Mouse (Mus musculus) layer of hippocampus, postnatal 36 days (tissue): ENCODE results near the gene Coa4. TPM values are rescaled to one million over a fixed set of nuclear protein-coding genes. Genes with fewer than 3 reads are reported as not detected.

Experiments
- DNase-seq, 2 experiments: peaks; one replicate each; pipeline ENCODE4 v3.0.0; 2022
- total RNA-seq, 2 experiments: library from RNA; stranded (reverse); gene quantifications; 2 replicates each; pipeline ENCODE4 v1.2.3; 2021

Gene Coa4
- total RNA-seq, 2 experiments from 2014 or later: 8.3 to 10.8 TPM

DNA sequence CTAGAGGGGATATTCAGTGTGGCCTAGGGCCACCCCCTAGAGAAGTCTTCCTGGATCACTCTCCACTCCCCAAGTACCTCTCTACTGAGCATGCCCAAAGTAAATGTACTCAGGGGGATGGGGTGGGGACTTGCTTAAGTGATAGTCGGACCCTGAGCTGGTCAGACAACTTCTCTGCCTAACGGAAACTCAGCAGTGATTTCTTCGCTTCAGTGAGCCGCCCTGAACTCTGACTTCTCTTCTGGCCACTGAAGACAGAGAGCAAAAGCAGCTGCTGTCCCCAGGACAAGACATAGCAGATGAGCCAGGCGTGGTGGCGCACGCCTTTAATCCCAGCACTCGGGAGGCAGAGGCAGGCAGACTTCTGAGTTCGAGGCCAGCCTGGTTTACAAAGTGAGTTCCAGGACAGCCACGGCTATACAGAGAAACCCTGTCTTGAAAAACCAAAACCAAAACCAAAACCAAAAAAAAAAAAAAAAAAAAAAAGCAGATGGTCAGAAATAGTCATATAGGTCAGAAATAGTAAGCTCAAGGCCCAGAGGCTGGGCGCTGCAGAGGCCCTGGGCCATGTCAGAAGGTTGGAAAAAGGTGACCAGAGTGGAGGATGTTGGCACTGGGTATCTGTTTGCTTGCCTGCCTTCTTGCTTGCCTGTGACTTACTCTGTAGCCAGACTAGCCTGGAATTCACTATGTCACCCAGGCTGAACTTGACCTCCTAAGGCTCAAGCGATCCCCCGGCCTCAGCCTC, 32.0 kb upstream of the Coa4 start:
- no peak for DNase-seq

DNA sequence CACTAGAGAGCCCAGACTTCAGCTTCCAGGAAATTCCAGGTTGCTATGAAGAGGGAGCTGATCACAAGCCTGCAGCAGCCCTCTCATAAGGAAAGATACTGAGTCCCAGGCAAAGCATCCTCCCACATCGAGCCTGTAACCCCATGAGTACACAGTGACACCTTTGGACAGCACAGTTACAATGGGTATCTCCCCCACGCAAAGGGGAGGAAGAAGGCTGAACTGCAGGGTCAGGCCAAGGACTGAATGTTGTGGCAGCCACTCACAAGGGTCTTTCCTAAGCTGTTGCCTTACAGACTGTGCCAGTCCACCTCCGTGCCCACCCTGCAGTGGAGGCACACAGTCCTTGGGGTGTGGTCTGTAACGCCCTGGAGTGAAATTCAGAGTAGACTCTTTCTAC, 30.4 kb upstream of the Coa4 start:
- no peak for DNase-seq

DNA sequence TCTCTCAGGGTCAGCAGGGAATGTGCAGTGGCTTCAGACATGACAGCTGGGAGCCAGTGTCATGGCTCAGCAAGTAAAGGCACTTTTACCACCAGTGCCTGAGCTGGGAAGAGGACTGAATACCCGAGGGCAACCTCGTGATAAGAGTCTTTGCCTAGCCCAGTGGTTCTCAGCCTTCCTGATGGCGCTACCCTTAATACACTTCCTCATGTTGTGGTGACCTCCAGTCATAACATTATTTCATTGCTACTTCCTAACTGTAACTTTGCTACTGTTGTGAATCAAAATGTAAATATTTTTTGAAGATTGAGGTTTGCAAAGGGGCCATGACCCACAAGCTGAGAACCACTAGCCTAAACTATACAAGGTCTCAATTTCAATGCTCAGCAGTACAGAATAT, 28.2 kb upstream of the Coa4 start:
- DNase-seq: no peak

DNA sequence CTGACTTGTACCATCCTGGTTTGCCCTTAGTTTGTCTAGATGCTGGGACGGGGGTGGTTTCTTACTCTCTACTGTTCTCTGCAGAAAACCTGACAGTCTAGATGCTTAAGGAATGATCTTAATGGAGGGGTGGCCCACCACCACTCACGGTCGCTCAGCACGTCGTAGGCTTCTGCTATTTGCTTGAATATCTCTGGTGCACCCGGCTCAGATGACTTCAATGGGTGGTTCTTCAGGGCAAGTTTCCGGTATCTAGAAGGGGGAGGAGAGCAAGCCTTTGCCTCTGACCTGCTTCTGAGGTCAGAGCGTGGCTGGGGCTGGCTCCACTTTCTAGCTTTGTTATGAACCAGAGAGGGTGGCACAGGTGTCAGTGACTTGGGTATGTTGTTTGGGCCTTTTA, 25.3 kb upstream of the Coa4 start:
- no peak for DNase-seq

DNA sequence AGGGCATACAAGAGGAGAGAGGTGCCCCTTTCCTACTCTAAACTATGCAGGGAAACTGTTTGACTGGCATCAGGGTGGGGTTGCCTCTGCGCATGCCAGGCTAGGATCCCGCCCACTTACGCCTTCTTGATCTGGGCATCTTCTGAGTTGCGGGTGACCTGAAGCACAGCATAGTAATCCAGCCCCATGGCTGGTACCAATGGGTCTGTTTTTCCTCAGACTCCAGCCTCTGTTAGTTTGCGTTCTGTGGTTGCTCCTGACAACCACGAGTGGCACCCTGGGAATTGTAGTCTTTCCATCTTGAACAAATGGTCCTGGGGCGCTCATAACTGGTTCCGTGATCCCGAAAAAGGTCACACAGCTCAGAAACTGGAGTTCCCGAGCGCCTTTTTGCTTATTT, 22.3 kb upstream of the Coa4 start, which contains the start of gene Dnajb13:
Gene Dnajb13 (minus strand): TSS at position 388 of the 400 bp plus-strand sequence.
- no peak for DNase-seq

DNA sequence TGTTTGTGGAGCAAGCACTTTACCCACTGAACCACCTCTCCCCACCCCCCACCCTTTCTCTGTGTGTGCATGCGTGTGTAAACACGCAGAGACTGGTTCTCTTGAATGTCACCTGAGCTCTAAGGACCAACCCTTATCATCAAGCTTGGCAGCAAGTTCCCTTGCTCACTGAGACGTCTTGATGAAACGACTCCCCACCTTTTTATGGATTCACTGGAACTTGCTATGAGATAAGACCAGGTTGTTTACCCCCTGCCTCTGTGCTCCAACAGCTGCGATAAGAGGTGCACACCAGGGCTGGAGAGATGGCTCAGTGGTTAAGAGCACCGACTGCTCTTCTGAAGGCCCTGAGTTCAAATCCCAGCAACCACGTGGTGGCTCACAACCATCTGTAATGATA, 16.7 kb upstream of the Coa4 start:
- no peak for DNase-seq

DNA sequence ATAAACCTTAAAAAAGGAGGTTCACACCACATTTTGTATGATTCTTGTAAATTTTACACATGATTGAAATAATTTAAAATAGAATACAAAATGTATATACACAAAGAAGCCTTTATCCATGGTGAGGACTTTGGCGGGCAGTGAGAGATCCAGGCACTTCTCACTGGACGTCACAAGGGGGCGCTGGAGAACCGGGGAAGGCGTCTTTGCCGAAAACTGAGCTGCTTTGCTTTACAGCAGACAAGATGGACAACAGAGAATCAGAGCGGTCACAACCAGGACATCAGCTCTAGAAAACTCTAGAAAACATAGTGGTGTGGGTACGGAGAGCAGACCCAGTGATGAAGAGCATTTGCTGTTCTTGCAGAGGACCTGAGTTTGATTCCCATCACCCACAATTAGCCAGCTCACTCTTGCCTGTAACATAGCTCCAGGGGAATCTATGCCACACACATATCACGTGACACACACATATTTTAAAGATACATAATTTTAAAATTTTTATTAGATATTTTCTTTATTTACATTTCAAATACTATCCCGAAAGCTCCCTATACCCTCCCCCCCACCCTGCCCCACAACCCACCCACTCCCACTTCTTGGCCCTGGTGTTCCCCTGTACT, 16.1 kb upstream of the Coa4 start:
- DNase-seq: peak; percentile 82 to 85

DNA sequence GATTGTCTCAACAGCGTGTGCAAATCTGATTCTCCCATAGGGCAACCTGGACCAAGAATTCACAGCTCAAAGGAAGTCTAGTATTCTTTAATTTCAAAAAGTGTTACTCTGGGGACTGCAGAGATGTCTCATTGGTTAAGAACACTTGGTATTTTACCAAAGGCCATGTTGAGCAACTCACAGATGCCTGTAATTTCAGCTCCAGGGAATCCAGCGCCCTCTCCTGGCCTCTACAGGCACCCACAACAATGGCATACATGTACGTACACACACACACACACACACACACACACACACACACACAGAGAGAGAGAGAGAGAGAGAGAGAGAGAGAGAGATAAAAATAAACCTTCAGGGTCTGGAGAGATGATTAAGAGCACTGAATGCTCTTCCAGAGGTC, 14.6 kb upstream of the Coa4 start:
- no peak for DNase-seq

DNA sequence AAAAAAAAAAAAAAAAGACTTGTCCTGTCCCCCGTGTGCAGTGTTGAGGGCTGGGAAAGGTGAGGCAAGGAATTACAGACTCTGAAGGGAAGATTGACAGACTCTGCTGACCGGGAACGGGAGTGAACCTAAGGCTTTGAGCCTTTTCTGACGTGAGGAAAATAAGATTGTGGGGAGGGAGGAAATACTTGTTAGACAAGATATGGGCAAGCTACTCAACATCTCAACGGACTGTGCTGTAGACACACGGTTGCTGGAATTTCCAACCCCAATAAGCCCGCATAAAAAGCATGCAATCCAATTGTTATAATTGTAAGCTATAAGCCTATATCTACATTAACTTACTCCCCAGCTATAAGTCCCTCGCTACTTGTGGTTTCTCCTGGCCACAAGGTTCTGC, 12.2 kb upstream of the Coa4 start:
- no peak for DNase-seq

DNA sequence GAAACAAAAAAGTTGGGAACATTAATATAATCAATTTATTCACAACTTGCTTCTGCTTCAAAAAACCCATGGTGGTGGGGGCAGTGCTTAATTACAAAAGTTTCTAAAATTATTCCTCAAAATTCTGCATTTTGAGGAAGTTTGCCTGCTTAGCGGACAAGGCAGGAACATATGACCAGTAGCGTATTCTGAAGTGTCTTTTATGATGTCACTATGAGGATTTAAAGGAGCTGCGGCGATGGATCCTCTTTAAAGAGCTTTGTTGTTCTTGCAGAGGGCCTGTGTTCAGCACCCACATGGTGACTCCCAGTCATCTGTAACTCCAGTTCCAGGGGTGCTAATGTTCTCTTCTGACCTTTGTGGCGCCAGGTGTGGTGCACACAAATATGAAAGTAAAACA, 6.1 kb upstream of the Coa4 start:
- DNase-seq: no peak

DNA sequence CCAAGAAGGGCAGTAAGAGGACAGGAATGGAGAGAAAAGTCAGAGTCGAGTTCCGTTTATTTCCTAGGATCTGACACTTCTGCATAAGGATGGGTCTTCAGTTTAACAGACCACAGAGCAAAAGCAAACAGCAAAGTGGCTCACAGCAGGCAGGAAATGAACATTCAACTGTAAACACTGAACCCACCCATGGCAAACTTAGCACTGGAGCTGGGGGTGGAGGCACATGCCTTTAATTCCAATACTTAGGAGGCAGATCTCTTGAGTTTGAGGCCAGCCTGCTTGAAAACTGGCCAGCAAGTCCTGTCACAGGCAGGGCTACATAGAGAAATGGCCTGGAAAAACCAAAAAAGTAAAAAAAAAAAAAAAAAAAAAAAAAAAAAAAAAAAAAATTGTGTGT, 3.4 kb upstream of the Coa4 start:
- no peak for DNase-seq

DNA sequence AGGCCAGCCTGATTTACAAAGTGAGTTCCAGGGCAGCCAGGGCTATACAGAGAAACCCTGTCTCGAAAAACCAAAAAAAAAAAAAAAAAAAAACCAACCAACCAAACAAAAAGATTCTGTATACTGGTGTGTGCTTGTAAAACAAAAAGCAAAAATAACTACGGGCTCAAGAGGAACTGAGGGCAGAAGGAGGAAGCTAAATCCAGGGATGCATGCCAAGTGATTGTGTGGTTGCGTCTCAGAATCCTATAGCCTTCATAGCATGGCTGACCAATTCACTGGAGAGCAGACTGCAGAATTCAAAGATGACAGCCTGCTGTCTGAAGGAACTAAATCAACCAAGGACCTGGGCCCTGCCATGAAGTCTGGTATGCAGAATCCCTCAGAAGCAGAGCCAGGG, 2.7 kb upstream of the Coa4 start:
- DNase-seq: no peak

DNA sequence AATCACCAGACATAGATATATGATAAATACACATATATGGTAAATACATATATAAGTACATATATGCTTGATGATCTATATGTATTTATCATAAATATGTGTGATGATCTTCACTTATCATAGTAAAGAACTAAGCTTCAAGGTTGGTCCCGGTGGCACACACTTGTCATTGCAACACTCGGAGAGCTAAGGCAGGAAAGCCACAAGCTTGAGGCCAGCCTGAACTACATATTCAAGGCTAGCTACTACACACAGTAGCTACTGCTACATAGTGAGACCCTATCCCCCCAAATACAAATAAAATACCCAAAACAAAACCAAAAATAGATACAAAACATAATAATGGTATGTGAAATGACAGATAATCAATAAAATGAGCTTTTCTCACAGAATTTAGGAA, 1.0 kb upstream of the Coa4 start:
- no peak for DNase-seq

DNA sequence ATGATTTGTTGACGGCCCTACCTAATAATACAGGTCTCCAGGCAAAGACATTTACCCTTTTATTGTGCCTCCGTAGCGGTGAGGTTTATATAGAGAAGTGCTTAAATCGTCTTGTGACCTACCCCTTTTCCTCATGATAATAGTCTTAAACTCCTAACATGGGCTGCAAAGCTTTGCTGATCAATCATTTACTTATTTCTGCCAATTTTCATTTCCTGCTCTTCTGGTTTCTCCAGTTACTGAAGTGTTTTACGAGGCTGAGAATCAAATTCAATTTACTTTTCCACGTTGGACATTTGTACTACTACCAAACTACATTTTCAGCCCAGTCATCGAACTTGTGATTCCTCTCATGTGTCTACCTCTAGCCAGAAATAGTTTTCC, 640 bp downstream of the Coa4 start:
- no peak for DNase-seq

DNA sequence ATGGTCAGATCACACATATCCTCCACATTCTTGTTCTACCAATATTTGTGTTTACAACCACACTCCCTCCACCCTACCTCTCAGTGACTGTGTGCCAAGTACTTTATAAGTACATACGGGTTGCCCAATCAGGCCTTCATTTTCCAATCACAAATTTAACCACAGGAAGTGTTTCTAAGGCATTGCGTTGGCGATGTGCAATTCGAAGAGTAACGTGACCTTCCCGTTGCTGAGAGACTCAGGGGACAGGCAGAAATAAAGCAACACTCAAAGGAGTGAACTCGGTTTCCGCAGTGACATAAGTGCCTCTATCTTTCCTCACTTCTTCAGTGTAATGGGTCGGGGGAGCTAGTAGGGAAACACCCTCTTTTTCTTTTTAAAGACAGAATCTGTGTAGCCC, 2.6 kb downstream of the Coa4 start:
- no peak for DNase-seq

DNA sequence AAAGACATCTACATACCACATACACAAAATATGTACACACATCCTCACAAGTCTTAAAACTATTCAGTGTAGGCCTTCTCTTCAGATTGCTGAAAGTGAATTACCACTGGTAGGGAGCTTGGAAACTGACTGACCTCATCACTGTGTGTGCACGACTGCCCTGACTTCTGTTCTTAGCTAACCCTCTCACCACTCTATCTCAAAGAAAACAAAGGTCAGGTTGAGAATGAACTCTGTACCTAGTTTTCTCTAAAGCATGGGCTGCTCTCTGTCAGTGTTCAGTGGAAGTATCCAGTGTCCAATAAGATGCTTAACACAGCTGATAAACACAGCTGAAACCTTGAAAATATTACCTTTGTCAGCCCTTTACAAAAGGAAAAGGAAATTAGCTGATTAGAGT, 7.6 kb downstream of the Coa4 start:
- DNase-seq: no peak

DNA sequence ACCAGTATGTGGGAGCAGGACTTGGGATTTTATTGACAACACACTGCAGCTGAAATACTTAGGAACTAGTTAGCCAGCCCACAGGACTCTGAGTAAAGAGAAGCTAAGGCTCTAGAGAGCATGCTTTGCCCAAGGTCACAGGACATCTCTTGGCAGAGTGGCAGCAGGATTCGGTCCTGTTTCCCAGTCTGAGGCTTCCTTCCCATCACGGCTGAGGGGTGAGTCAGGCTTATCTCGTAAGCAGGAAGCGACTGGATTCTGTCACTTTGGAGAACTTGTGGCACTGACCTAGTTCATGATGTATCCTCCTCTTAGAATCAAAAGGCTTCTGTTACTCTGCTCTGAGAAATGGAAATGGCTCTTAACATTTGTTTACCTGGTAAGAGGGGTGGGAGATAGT, 10.8 kb downstream of the Coa4 start:
- no peak for DNase-seq

DNA sequence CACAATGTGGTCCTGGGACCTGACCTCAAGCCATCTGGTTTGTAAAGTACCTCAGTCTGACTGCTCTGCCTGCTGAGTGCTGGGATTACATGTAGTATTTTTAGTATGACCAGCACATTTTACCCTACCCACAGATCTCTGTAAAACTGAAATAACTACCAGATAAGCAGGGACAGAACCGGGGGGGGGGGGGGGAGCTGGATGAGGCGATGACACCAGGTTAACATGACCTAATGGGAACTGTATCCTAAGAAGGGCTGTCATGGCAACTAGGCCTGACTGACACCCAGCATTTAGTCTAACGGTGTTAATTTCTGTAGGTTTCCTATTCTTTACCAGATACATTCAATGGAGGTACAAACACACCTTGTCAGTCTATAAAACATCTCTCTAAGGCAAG, 12.9 kb downstream of the Coa4 start:
- no peak for DNase-seq

DNA sequence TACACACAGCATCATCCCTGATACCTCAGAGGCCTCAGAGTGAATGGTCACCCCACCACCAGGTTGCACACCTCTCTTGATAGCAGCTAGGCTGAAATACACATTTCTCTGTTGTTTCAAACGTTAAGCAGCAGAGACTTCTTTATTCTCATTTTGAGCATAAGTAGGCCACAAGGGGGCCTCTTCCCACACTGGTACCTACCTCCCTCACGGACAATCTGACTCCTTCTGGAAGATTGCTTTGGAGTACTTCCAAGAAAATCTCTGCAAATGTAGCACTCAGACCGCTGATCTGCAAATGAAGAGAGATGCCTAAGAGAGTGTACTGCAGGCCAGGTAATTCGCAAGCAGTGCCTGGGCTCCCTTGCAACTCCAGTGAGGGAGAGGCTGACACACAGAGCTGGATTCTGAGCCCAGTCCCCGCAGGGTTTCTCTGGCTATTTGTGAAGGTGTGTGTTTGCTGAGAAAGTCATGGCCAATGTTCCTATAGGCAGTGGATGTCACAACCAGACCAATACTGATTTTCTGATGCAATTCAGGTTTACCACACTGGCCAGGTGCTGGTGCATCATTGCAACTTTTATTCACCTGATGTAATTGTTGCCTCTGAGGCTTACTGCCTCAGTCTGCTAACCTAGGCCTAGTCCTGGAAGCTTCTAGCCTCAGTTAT, 13.6 kb downstream of the Coa4 start:
- no peak for DNase-seq

DNA sequence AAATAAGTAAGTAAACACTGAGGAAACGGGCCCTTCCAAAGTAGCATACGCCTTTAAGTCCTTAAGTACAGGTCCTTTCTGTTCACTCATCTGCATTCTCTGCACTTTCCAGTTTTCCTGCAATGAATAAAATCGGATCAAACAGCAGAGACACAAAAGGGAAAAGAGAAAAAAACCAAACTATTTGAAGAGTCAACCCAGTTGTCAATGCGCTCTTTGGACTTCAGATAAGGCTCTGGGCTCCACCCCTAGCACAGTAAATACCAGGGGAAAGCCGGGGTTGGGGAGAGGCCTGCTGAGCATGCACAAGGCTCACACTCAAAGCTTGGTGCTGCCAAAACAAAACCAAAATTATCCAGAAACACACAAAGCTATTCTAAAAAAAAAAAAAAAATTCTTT, 18.1 kb downstream of the Coa4 start:
- DNase-seq: no peak

DNA sequence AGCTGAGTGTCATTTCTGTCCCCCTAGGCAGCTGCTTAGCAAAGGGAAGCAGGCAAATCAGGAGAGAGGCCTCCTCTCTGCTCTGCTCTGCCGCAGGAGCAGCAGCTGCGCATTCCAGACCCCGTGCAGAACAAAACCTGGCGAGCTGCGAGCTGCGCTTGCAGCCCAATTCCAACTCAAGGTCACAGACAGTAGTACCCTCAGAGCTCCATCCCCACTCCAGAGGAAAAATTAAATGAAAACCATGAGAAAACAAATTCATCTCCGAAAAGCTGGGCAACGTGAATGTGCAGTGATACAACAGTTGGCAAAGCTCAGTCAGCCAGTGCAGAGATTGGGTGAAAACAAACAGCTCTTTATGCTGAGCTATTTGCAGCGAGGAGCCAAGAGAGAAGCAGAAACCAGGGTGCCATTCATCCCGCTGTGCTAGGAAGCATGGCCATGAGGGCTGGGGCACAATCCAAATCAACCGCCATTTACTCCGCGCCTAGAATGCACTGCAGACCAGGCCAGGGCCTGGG, 18.6 kb downstream of the Coa4 start:
- peak; percentile 74 for DNase-seq

DNA sequence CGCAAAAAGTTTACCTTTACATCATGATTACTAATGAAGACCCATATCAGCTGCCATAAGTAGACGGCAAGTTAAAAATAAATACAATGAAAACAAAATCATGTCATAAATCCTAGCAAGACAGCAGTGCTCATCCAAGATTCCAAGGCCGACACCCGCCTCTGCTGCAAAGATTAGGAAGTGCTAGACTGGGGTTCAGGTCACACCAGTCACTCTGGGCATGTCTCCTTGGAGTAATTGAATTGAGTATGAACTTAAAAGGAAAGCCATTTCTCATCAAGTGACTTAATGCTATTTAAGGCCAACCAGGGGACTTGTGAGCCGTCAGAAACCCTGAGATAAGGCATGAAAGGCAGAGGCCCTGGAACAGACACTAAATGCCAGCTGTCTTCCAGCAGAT, 20.4 kb downstream of the Coa4 start:
- DNase-seq: no peak

DNA sequence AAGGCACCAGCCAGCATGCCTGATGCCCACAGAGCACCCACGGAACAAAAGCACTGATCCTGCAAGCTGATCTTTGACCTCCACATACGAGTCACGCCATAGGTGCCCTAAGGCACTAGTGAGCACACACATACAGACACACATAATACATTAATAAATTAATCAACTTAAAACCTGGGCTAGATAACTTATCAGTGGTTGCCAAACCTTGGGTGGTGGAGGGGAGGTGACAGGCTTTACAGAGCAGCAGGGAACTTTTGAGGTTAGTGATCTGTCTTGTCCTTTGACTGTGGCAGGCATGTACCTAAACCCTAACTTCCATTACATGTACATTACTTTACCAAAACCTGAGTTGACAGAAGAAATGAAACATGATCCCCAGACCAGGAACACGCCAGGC, 22.5 kb downstream of the Coa4 start:
- no peak for DNase-seq
